Mouse (Mus musculus): Measurements from ENCODE around the gene Morf4l2. TPM values are rescaled to one million over a fixed set of nuclear protein-coding genes. Genes with fewer than 3 reads are reported as not detected.

The Morf4l2 gene
- polyA plus RNA-seq (2014; fragmentation: Nextera tagmentation; extraction: Ambion mirVana), result 572 and 614 TPM in 2 replicates

- H3K4me1 ChIP-seq (ENCODE audit: insufficient read depth), result no peaks in the 10 kb centered on the region
- no peak for ATAC-seq (ENCODE audit: insufficient read depth)
These were observed at the start of gene Morf4l2 for GRCm38 (mm10) chrX:136743459-136743858. Morf4l2 (minus strand) TSS chrX:136743690.

GRCm38 (mm10) chrX:136789446-136789845, 46.0 kb upstream of the Morf4l2 start:
- Histone ChIP-seq H3K4me3 (ENCODE audit: low read depth, low read length) (no peak overlapping the region), H3K9ac (no peak overlapping the region), H3K4me1 (ENCODE audit: insufficient read depth) (no peaks in the 10 kb centered on the region), H3K4me2 (no peak overlapping the region), H3K36me3 (ENCODE audit: insufficient read depth) (no peaks in the 10 kb centered on the region), H3K27me3 (ENCODE audit: insufficient read depth, low read length) (no peaks in the 10 kb centered on the region), H3K27ac (ENCODE audit: low read depth) (no peak overlapping the region), H3K9me3 (ENCODE audit: low read depth, low read length) (no peaks in the 10 kb centered on the region)
- TF ChIP-seq CTCF (IDR thresholded peaks at IDR 0.05; ENCODE audit: low read depth), result no peak
- DNase-seq (peak; percentile 3), ATAC-seq (ENCODE audit: insufficient read depth) (no peak)
- 78% methylated on average over 4 of the region's 4 CpGs for WGBS

More at GRCm38 (mm10) chrX:136743459-136743858, at the start of gene Morf4l2:
- TF ChIP-seq CTCF (IDR thresholded peaks at IDR 0.05; ENCODE audit: low read depth), result no peak
- Histone ChIP-seq H3K27me3 (ENCODE audit: insufficient read depth, low read length) (no peaks in the 10 kb centered on the region), H3K27ac (ENCODE audit: low read depth) (peak within 1 kb of the TSS; percentile 93), H3K9ac (peak within 1 kb of the TSS; percentile 61), H3K4me2 (peak within 1 kb of the TSS; percentile 62), H3K9me3 (ENCODE audit: low read depth, low read length) (no peaks in the 10 kb centered on the region), H3K36me3 (ENCODE audit: insufficient read depth) (peaks cover 6% of the 10 kb centered on the region; the same call in 1 of the 2 replicates), H3K4me3 (ENCODE audit: low read depth, low read length) (peak within 1 kb of the TSS; percentile 57)
- WGBS, result 84% methylated on average over 12 of the region's 12 CpGs
- DNase-seq, result no peak

GRCm38 (mm10) chrX:136780041-136780440, 36.6 kb upstream of the Morf4l2 start, which contains the start of gene Glra4:
Glra4 (minus strand) TSS chrX:136780141.
- H3K4me2 ChIP-seq, result no peak within 1 kb of the TSS
- H3K9me3 ChIP-seq (ENCODE audit: low read depth, low read length), result no peaks in the 10 kb centered on the region
- TF ChIP-seq CTCF (IDR thresholded peaks at IDR 0.05; ENCODE audit: low read depth), result no peak
- no peak within 1 kb of the TSS for H3K27ac ChIP-seq (ENCODE audit: low read depth)
- no peak within 1 kb of the TSS for H3K9ac ChIP-seq
- H3K4me1 ChIP-seq (ENCODE audit: insufficient read depth), result no peaks in the 10 kb centered on the region
- no peaks in the 10 kb centered on the region for H3K36me3 ChIP-seq (ENCODE audit: insufficient read depth)
- H3K4me3 ChIP-seq (ENCODE audit: low read depth, low read length), result no peak within 1 kb of the TSS
- DNase-seq, result no peak
- 73% methylated on average over 3 of the region's 3 CpGs for WGBS
- H3K27me3 ChIP-seq (ENCODE audit: insufficient read depth, low read length), result no peaks in the 10 kb centered on the region
- no peak for ATAC-seq (ENCODE audit: insufficient read depth)

GRCm38 (mm10) chrX:136779262-136779661, 35.8 kb upstream of the Morf4l2 start:
- H3K27me3 ChIP-seq (ENCODE audit: insufficient read depth, low read length), result no peaks in the 10 kb centered on the region
- H3K4me3 ChIP-seq (ENCODE audit: low read depth, low read length), result no peak overlapping the region
- H3K4me2 ChIP-seq, result no peak overlapping the region
- H3K27ac ChIP-seq (ENCODE audit: low read depth), result no peak overlapping the region
- no peaks in the 10 kb centered on the region for H3K4me1 ChIP-seq (ENCODE audit: insufficient read depth)
- no peaks in the 10 kb centered on the region for H3K36me3 ChIP-seq (ENCODE audit: insufficient read depth)
- DNase-seq, result no peak
- ATAC-seq (ENCODE audit: insufficient read depth), result no peak
- 66% methylated on average over 2 of the region's 2 CpGs for WGBS
- no peak for TF ChIP-seq CTCF (IDR thresholded peaks at IDR 0.05; ENCODE audit: low read depth)
- no peaks in the 10 kb centered on the region for H3K9me3 ChIP-seq (ENCODE audit: low read depth, low read length)
- no peak overlapping the region for H3K9ac ChIP-seq

GRCm38 (mm10) chrX:136778046-136778445, 34.6 kb upstream of the Morf4l2 start:
- Histone ChIP-seq H3K27ac (ENCODE audit: low read depth) (no peak overlapping the region), H3K27me3 (ENCODE audit: insufficient read depth, low read length) (no peaks in the 10 kb centered on the region), H3K36me3 (ENCODE audit: insufficient read depth) (no peaks in the 10 kb centered on the region), H3K4me2 (no peak overlapping the region), H3K4me1 (ENCODE audit: insufficient read depth) (no peaks in the 10 kb centered on the region), H3K9ac (no peak overlapping the region), H3K9me3 (ENCODE audit: low read depth, low read length) (no peaks in the 10 kb centered on the region), H3K4me3 (ENCODE audit: low read depth, low read length) (no peak overlapping the region)
- 76% methylated on average over 3 of the region's 3 CpGs for WGBS
- ATAC-seq (ENCODE audit: insufficient read depth) (no peak), DNase-seq (no peak)
- TF ChIP-seq CTCF (IDR thresholded peaks at IDR 0.05; ENCODE audit: low read depth), result no peak

GRCm38 (mm10) chrX:136773035-136773434, 29.5 kb upstream of the Morf4l2 start:
- H3K4me1 ChIP-seq (ENCODE audit: insufficient read depth), result no peaks in the 10 kb centered on the region
- no peaks in the 10 kb centered on the region for H3K27me3 ChIP-seq (ENCODE audit: insufficient read depth, low read length)
- no peak overlapping the region for H3K4me2 ChIP-seq
- H3K27ac ChIP-seq (ENCODE audit: low read depth), result no peak overlapping the region
- no peak overlapping the region for H3K9ac ChIP-seq
- no peak overlapping the region for H3K4me3 ChIP-seq (ENCODE audit: low read depth, low read length)
- DNase-seq, result no peak
- no peaks in the 10 kb centered on the region for H3K36me3 ChIP-seq (ENCODE audit: insufficient read depth)
- H3K9me3 ChIP-seq (ENCODE audit: low read depth, low read length), result no peaks in the 10 kb centered on the region
- no peak for TF ChIP-seq CTCF (IDR thresholded peaks at IDR 0.05; ENCODE audit: low read depth)
- 70% methylated on average over 1 of the region's 1 CpGs for WGBS
- no peak for ATAC-seq (ENCODE audit: insufficient read depth)

- no peak for ATAC-seq (ENCODE audit: insufficient read depth)
- DNase-seq, result peak; percentile 76
- Histone ChIP-seq H3K4me2 (no peak overlapping the region), H3K27ac (ENCODE audit: low read depth) (no peak overlapping the region), H3K27me3 (ENCODE audit: insufficient read depth, low read length) (no peaks in the 10 kb centered on the region), H3K4me1 (ENCODE audit: insufficient read depth) (no peaks in the 10 kb centered on the region), H3K4me3 (ENCODE audit: low read depth, low read length) (no peak overlapping the region), H3K9ac (no peak overlapping the region), H3K36me3 (ENCODE audit: insufficient read depth) (no peaks in the 10 kb centered on the region), H3K9me3 (ENCODE audit: low read depth, low read length) (no peaks in the 10 kb centered on the region)
- 69% methylated on average over 11 of the region's 11 CpGs for WGBS
- peak; percentile 28 for TF ChIP-seq CTCF (IDR thresholded peaks at IDR 0.05; ENCODE audit: low read depth)
These were observed 17.9 kb upstream of the Morf4l2 start for GRCm38 (mm10) chrX:136761103-136762074.

Data from lung, embryonic 14.5 days (tissue).